Mouse (Mus musculus) retina, adult 2 months (tissue): ENCODE measurements around the gene Trpc2.

ENCODE experiments used
- DNase-seq: peaks from one replicate; pipeline ENCODE4 v3.0.0-alpha.2; 2012; ENCODE audit warnings: low read depth, low spot score

The Trpc2 gene

DNA sequence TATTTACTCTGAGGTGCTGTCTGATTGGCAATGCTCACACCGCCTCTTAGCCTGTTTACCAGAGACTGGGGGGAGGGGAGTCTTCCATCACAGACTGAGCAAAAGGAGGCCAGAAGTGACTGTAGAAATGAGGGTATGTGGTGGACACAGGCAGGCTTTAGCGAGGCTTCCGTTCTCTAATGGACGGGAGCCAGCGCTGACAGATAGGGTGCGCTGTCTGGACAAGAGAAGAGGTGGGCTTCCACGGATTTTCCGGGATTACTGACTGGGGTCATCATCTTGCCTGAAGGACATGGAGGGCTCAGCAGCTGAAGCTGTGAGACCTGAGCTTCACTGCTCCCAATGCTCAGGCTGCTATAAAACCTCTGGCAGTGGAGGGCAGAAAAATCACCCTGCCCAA lies 19.3 kb downstream of the Trpc2 start:
- DNase-seq: no peak

DNA sequence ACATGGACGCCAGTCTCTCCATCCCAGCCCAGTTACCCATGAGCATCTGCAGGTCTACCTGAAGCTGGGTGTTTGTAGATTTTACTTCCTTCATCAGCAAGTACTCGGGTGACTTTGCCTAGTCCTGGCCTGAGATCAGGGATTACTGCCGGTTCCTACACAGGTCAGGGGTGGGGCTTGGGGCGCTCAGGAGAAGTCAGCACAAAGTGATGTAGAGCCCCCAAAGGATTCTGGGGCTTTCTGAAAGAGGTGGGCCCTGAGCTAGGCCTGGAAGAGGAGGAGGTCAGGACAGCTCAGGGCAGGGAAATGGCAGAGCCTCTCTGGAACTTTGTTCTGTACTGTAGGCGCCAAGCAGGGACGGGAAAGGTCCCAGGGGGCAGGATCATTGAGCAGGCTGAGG lies 19.8 kb downstream of the Trpc2 start:
- DNase-seq: no peak

DNA sequence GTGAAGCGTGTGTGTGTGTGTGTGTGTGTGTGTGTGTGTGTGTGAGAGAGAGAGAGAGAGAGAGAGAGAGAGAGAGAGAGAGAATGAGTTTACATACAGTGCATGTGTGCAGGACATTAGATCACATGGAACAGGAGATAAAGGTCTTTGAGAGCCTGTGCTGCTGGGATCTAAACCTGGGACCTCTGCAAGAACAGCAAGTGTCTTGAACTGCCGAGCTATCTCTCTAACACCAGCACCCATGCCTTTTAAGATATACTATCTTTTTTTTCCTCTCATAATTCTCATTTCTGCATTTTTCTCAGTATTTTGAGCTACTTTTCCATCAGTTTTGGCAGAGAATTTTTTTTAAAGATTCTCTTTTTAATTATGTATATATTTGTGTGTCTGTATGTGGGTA lies 20.6 kb downstream of the Trpc2 start:
- DNase-seq: no peak

DNA sequence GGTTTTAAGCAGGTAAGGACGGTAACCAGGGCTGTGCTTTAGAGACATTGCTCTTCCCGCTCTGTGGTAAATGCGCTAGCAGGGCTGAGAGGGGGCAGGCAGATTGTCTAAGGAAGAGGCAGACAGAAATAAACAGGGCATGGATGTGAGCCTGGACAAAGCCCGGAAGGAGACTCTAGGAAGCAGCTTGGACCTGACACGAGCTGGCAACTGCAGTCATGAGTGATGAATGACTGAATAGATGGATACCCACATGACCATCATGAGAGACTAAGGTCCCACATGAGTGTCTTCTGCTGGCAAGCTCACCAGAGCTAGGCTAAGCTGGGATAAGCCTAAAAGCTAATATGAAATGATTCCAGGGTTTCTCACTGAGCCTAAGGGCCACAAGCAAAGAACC lies 21.2 kb downstream of the Trpc2 start:
- DNase-seq: no peak

DNA sequence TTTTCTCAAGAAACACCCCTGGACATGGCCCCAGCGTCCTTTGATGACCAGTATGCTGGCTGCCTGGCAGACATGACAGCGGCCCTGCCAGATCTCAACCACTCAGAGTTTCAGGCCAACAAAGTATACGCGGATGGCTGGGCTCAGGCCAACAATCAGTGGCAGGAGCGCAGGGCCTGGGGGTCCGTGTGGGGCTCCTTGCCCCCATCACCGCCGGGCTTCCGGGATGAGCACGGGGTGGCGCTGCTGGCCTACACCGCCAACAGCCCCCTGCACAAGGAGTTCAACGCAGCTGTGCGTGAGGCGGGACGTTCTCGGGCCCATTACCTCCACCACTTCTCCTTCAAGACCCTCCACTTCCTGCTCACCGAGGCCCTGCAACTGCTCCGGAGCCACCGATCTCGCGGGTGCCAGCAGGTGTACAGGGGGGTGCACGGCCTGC lies 23.8 kb downstream of the Trpc2 start:
- DNase-seq: no peak

DNA sequence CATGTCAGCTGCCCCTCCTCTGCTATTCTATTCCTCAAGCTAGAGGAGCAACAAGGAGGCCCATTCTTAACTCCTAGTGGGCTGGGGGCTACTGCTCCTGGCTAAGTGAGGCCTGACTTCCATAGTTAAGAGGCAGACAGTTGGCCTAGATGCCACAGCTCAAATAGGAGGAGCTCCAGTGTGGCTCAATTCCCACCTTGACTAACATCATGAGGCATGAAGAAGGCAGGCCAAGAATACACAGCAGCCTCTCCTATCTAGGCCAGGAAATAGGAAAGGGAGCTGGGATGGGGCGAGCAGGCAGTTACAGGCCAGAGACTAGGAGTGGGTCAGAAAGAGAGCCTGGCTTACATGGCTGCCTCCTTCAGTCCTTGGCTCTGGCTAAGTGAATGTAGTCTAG lies 25.3 kb downstream of the Trpc2 start:
- DNase-seq: no peak

DNA sequence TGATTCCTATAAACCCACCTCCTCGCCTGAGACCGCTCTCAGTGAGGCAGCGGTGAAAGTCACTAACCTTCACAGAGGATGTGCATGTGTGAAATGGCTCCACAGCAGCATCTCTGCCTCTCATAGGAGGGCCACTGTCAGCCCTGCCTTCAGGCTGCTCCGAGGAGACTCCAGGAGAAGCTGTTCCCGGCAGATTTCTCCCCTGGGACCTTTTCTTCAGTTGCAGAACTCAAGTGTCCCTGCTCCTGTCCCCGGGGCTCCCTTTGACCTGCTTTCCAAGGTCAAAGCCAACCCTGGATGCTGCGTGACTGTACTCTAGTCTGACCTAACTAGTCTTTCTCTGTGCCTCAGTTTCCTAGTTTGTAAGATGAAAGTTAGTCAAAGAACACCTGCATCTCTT lies 26.3 kb downstream of the Trpc2 start, which contains the start of gene Art5:
Art5 (minus strand) TSS at position 319 of the 400 bp plus-strand sequence.
- no peak for DNase-seq

DNA sequence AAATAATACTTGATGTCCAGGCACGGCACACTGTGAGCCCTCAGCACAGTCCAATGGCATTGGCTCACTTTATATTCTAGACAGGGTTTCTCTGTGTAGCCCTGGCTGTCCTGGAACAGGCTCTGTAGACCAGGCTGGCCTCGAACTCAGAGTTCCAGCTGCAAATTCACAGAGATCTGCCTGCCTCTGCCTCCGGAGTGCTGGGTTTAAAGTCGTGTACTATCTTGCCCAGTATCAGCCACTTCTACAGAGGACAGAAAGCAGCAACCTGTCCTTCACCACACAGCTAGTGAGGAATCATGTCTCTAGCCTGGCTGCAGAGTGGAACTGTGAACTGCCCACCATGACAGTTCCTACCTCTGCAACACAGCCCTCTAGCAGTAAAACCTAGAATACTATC lies 26.8 kb downstream of the Trpc2 start:
- no peak for DNase-seq

DNA sequence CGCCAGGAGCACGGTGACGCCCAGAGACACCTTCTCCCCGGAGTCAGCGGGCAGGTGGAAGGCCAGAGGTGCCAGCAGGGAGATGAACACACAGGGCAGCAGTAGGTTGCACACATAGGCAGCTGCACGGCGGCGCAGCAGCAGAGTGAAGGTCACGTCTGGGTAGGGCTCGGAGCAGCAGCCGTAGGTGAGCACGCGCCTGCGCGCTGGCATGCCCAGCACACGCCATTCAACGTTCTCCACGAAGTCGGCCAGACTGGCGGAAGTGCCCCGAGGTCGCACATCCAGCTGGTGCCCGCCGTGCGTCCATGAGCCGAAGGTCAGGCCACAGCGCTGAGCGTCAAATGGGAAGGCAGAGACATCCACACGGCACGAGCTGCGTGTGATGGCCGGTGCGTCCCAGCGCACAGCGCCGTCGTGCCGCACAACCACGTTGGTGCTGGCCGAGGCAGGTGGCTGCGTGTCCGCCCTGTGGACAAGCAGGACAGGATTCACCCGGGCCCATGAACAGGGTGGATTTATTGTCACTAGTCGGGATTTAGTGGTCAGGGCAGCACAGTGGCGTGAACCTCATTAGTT lies 30.3 kb downstream of the Trpc2 start:
- DNase-seq: no peak

DNA sequence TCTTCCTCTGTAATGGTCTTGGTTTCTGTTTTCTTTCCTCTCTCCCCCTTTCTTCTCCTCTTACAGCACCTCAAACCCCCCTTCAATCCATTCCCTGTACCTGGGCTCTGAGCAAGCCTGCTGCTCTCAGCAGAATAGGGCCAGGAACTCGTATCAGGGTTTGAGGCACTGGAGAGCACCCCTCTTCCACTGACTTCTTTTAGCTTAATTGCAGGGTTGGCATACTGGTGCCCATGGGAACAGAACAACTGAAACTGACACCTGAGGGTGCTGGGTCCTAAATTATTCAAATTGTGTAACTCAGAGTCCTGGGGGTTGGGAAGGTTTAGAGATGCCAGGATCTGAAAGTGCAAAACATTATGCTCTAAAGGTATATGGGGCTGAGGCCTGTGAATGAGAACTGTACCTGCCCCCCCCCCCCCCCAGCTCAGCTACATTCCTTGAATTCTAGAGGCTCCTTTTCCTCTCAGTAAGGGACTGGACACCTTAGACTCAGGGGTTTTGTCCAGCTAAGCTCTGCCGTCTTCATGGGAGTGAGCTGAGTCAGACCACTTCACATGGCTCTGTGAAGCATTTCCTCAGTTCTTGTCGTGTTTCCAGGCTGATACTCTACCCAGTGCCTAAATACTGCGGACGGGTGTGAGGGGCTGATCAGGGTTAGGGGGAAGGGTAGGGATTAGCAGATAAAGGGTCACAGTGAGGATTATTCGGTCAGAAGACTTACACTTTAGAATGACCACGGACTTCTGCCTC lies 33.8 kb downstream of the Trpc2 start, which contains the start of gene Chrna10:
Chrna10 (minus strand) TSS at position 250 of the 753 bp plus-strand sequence.
- DNase-seq: no peak

DNA sequence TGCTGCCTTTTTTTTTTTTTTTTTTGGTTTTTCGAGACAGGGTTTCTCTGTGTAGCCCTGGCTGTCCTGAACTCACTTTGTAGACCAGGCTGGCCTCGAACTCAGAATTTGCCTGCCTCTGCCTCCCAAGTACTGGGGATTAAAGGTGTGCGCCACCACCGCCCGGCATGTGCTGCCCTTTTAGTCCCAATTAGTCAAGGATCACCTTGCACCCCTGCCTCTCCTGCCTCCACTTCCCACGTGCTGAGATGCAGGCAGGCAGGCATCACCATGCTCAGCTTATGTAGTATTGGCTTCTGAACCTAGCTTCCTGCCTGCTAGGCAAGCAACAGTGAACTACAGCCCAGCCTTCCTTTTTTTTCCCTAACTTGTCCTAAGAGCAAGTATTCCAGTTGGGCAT lies 34.5 kb downstream of the Trpc2 start:
- no peak for DNase-seq

DNA sequence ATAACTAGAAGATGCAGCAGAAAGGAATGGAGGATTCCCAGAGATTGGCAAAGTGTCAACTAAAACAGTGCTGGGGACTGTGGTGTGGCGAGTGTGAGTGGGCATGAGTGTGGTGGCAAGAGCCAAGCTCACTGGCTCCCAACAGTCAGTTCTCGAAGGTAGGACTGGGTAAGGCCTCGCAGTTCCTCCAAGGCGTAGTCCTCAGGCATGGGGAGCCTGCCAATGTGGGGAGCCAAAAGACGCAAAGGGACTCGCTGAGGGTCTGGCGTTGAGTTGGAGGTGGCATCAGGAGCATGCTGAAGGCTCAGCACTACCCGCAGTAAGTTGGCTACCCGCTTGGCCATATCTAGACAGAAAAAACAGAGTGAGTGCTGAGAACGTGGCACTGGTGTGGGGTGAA lies 37.4 kb downstream of the Trpc2 start:
- no peak for DNase-seq

DNA sequence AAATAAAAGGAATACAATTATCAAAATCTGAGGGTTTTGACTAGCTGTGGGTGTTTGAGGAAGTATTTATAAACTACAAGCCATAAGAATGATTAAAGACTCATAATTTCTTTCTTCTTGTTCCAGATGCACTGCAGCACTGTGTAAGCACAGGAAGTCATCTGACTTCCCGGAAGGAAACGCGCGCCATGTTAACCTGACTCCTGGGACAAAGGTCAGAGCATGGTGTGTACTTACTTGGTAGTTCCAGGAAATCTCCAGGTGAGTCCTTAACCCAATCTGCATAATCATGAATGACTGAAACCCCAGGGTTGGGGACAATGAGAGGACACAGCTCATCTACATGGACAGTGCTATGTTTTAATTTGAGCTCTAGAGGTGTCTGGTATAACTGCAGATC lies 49.5 kb downstream of the Trpc2 start:
- DNase-seq: no peak

DNA sequence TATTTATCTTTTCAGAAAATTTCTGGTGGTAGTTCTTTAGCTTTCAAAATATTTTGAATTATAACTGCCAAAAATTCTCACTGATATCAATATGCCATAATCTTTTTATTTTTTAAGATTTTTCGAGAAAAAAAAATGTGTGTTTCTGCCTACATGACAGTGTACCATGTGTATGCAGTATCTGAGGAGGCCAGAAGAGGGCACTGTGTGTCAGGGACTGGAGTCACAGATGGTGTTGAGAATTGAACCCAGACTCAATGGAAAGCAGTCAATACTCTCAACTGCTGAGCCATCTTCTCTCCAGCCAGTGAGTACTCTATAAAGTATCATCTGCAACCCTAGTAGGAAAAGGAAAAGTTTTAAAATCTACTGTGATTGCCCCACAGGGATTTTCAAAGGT lies 54.5 kb downstream of the Trpc2 start:
- DNase-seq: peak; percentile 6

DNA sequence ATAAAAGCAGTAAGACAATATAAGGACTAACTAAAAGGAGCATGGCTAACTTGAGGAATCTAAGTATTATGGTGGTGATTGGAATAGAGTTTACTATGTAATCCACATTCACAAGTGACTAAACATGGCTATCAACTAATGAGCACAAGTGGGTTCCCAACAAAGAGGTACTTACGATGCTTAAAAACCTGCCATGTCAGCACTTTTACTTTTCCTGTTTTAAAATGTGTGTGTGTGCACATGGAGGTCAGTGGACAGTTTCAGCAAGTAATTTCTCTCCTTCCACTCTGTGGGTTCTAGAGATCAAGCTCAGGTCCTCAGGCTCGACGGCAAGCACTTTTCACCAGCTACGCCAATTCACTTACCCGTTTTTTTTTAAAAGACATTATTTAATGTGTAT lies 55.0 kb downstream of the Trpc2 start:
- DNase-seq: no peak
